Mouse (Mus musculus): ENCODE data around the gene Ifitm2. TPM values are rescaled to one million over a fixed set of nuclear protein-coding genes. Genes with fewer than 3 reads are reported as not detected.

The Ifitm2 gene
- total and polyA plus RNA-seq, 2 experiments from 2014 or later: 82.4 to 281 TPM

- 76% methylated on average over 16 of the region's 16 CpGs for WGBS
- no peak within 1 kb of the TSS for H3K27ac ChIP-seq
- no peak for DNase-seq (ENCODE audit: low spot score)
- no peaks in the 10 kb centered on the region for H3K36me3 ChIP-seq (ENCODE audit: insufficient read depth, low read length)
- no peak for TF ChIP-seq CTCF (IDR thresholded peaks at IDR 0.05; ENCODE audit: low read depth)
- H3K4me3 ChIP-seq (ENCODE audit: low read length): no peak within 1 kb of the TSS
- H3K4me1 ChIP-seq (ENCODE audit: insufficient read depth, low read length): peaks cover 4% of the 10 kb centered on the region; the same call in 1 of the 2 replicates
- ATAC-seq: no peak; the same call in 1 of the 2 replicates
- H3K9me3 ChIP-seq (ENCODE audit: low read length): no peaks in the 10 kb centered on the region
- H3K27me3 ChIP-seq (ENCODE audit: insufficient read depth, low read length): no peaks in the 10 kb centered on the region
- H3K4me2 ChIP-seq (ENCODE audit: low read depth, low read length): no peak within 1 kb of the TSS
- H3K9ac ChIP-seq (replicated peaks; ENCODE audit: low read length): no peak within 1 kb of the TSS
Observed at GRCm38 (mm10) chr7:140949824-140950530, 5.8 kb downstream of the Ifitm2 start, which contains the start of gene Ifitm5. Gene Ifitm5, minus strand, starts transcription at chr7:140950291.

GRCm38 (mm10) chr7:140949255-140949654, 6.5 kb downstream of the Ifitm2 start:
- Histone ChIP-seq H3K36me3 (ENCODE audit: insufficient read depth, low read length) (no peaks in the 10 kb centered on the region), H3K9me3 (ENCODE audit: low read length) (no peaks in the 10 kb centered on the region), H3K27me3 (ENCODE audit: insufficient read depth, low read length) (no peaks in the 10 kb centered on the region), H3K9ac (replicated peaks; ENCODE audit: low read length) (no peak overlapping the region), H3K4me2 (ENCODE audit: low read depth, low read length) (no peak overlapping the region), H3K4me1 (ENCODE audit: insufficient read depth, low read length) (peaks cover 4% of the 10 kb centered on the region; the same call in 1 of the 2 replicates), H3K27ac (no peak overlapping the region), H3K4me3 (ENCODE audit: low read length) (no peak overlapping the region)
- 85% methylated on average over 6 of the region's 6 CpGs for WGBS
- no peak for TF ChIP-seq CTCF (IDR thresholded peaks at IDR 0.05; ENCODE audit: low read depth)
- ATAC-seq (no peak), DNase-seq (ENCODE audit: low spot score) (no peak)

GRCm38 (mm10) chr7:140948161-140948560, 7.6 kb downstream of the Ifitm2 start:
- DNase-seq (ENCODE audit: low spot score): no peak

GRCm38 (mm10) chr7:140946980-140947379, 8.8 kb downstream of the Ifitm2 start:
- Histone ChIP-seq H3K4me2 (ENCODE audit: low read depth, low read length) (no peak overlapping the region), H3K27me3 (ENCODE audit: insufficient read depth, low read length) (no peaks in the 10 kb centered on the region), H3K36me3 (ENCODE audit: insufficient read depth, low read length) (no peaks in the 10 kb centered on the region), H3K9ac (replicated peaks; ENCODE audit: low read length) (no peak overlapping the region), H3K4me1 (ENCODE audit: insufficient read depth, low read length) (peaks cover 9% of the 10 kb centered on the region; the same call in 1 of the 2 replicates), H3K4me3 (ENCODE audit: low read length) (no peak overlapping the region), H3K27ac (no peak overlapping the region), H3K9me3 (ENCODE audit: low read length) (no peaks in the 10 kb centered on the region)
- 84% methylated on average over 7 of the region's 7 CpGs for WGBS
- no peak for TF ChIP-seq CTCF (IDR thresholded peaks at IDR 0.05; ENCODE audit: low read depth)
- no peak for DNase-seq (ENCODE audit: low spot score)
- ATAC-seq: no peak

More at GRCm38 (mm10) chr7:140948161-140948560, 7.6 kb downstream of the Ifitm2 start:
- no peak overlapping the region for H3K27ac ChIP-seq
- H3K4me1 ChIP-seq (ENCODE audit: insufficient read depth, low read length): peaks cover 4% of the 10 kb centered on the region; the same call in 1 of the 2 replicates
- no peaks in the 10 kb centered on the region for H3K9me3 ChIP-seq (ENCODE audit: low read length)
- no peak for ATAC-seq
- H3K36me3 ChIP-seq (ENCODE audit: insufficient read depth, low read length): no peaks in the 10 kb centered on the region
- no peak for TF ChIP-seq CTCF (IDR thresholded peaks at IDR 0.05; ENCODE audit: low read depth)
- WGBS: 90% methylated on average over 8 of the region's 8 CpGs
- H3K9ac ChIP-seq (replicated peaks; ENCODE audit: low read length): no peak overlapping the region
- H3K4me3 ChIP-seq (ENCODE audit: low read length): no peak overlapping the region
- H3K4me2 ChIP-seq (ENCODE audit: low read depth, low read length): no peak overlapping the region
- no peaks in the 10 kb centered on the region for H3K27me3 ChIP-seq (ENCODE audit: insufficient read depth, low read length)

GRCm38 (mm10) chr7:140946311-140946710, 9.5 kb downstream of the Ifitm2 start:
- peaks cover 10% of the 10 kb centered on the region; the same call in 1 of the 2 replicates for H3K4me1 ChIP-seq (ENCODE audit: insufficient read depth, low read length)
- H3K27ac ChIP-seq: no peak overlapping the region
- H3K9ac ChIP-seq (replicated peaks; ENCODE audit: low read length): no peak overlapping the region
- H3K36me3 ChIP-seq (ENCODE audit: insufficient read depth, low read length): no peaks in the 10 kb centered on the region
- DNase-seq (ENCODE audit: low spot score) (no peak), ATAC-seq (no peak)
- no peaks in the 10 kb centered on the region for H3K9me3 ChIP-seq (ENCODE audit: low read length)
- H3K4me2 ChIP-seq (ENCODE audit: low read depth, low read length): no peak overlapping the region
- H3K27me3 ChIP-seq (ENCODE audit: insufficient read depth, low read length): no peaks in the 10 kb centered on the region
- H3K4me3 ChIP-seq (ENCODE audit: low read length): no peak overlapping the region
- no peak for TF ChIP-seq CTCF (IDR thresholded peaks at IDR 0.05; ENCODE audit: low read depth)
- 91% methylated on average over 10 of the region's 10 CpGs for WGBS

- WGBS: 92% methylated on average over 5 of the region's 5 CpGs
- H3K9me3 ChIP-seq (ENCODE audit: low read length): no peaks in the 10 kb centered on the region
Observed at GRCm38 (mm10) chr7:140945247-140945646, 10.5 kb downstream of the Ifitm2 start.

GRCm38 (mm10) chr7:140944236-140944635, 11.6 kb downstream of the Ifitm2 start:
- no peak for ATAC-seq
- WGBS: 89% methylated on average over 7 of the region's 7 CpGs

More at GRCm38 (mm10) chr7:140945247-140945646, 10.5 kb downstream of the Ifitm2 start:
- no peak for TF ChIP-seq CTCF (IDR thresholded peaks at IDR 0.05; ENCODE audit: low read depth)
- H3K27me3 ChIP-seq (ENCODE audit: insufficient read depth, low read length): no peaks in the 10 kb centered on the region
- H3K4me2 ChIP-seq (ENCODE audit: low read depth, low read length): no peak overlapping the region
- DNase-seq (ENCODE audit: low spot score) (no peak), ATAC-seq (no peak)
- no peaks in the 10 kb centered on the region for H3K36me3 ChIP-seq (ENCODE audit: insufficient read depth, low read length)
- H3K4me1 ChIP-seq (ENCODE audit: insufficient read depth, low read length): 0 out of 2 replicates have a peak, but pooled peaks cover 5% of the 10 kb centered on the region
- H3K27ac ChIP-seq: no peak overlapping the region
- no peak overlapping the region for H3K9ac ChIP-seq (replicated peaks; ENCODE audit: low read length)
- no peak overlapping the region for H3K4me3 ChIP-seq (ENCODE audit: low read length)

More at GRCm38 (mm10) chr7:140944236-140944635, 11.6 kb downstream of the Ifitm2 start:
- H3K27ac ChIP-seq: no peak overlapping the region
- no peak for TF ChIP-seq CTCF (IDR thresholded peaks at IDR 0.05; ENCODE audit: low read depth)
- no peak for DNase-seq (ENCODE audit: low spot score)
- H3K4me1 ChIP-seq (ENCODE audit: insufficient read depth, low read length): 0 out of 2 replicates have a peak, but pooled peaks cover 5% of the 10 kb centered on the region
- no peak overlapping the region for H3K4me3 ChIP-seq (ENCODE audit: low read length)
- H3K9me3 ChIP-seq (ENCODE audit: low read length): no peaks in the 10 kb centered on the region
- no peaks in the 10 kb centered on the region for H3K27me3 ChIP-seq (ENCODE audit: insufficient read depth, low read length)
- no peak overlapping the region for H3K9ac ChIP-seq (replicated peaks; ENCODE audit: low read length)
- no peak overlapping the region for H3K4me2 ChIP-seq (ENCODE audit: low read depth, low read length)
- no peaks in the 10 kb centered on the region for H3K36me3 ChIP-seq (ENCODE audit: insufficient read depth, low read length)
